8 mouse cellular contexts compared by ENCODE assay signal in the genomic region with DNA sequence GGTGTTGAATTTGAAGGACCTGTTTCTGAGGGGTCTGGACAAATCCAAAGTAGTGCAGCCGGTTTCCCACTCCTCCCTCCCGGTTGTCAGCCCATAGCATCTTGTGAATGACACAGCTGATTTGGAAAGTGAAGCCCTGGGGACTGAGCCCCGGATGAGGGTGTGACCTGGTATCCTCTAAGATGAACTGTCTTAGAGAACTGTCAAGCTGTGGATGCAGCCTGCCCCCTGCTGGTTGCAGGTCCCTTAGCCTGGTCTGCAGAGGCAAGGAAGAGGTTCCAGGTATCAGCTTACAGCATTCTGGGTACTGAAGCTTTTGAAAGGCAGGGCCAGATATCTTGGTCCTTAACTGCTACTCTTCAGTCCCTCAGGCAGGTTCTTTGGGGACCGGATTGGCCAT. TPM values are rescaled to one million over a fixed set of nuclear protein-coding genes. Genes with fewer than 3 reads are reported as not detected.
A peak's percentile ranks its signal among the peaks of the same experiment; 100 is the strongest.
DNase-seq lines count a peak whose midpoint lies in the region; ATAC-seq and TF ChIP-seq lines count a peak whose summit lies in the region.

No protein-coding gene starts in this region.

- peak; percentile 79 for TF ChIP-seq CTCF in G1E (IDR thresholded peaks at IDR 0.05; ENCODE audit: low read depth, low read length)
- TF ChIP-seq CTCF in cerebellum, adult 2 months (IDR thresholded peaks at IDR 0.05; ENCODE audit: borderline replicate concordance, insufficient read depth, low read depth, low read length) = peak; percentile 78
- TF ChIP-seq CTCF in lung, embryonic 14.5 days (IDR thresholded peaks at IDR 0.05; ENCODE audit: low read depth) = peak; percentile 87

- H3K27me3 ChIP-seq in G1E (ENCODE audit: insufficient read depth, low read length) = peaks cover 23% of the 10 kb centered on the region
- H3K27me3 ChIP-seq in cerebellum, adult 2 months (ENCODE audit: control insufficient read depth, insufficient read depth, low read length) = no peaks in the 10 kb centered on the region
- H3K27me3 ChIP-seq in lung, embryonic 14.5 days (ENCODE audit: insufficient read depth, low read length) = no peaks in the 10 kb centered on the region

- DNase-seq in 416B (ENCODE audit: low read depth) (peak; percentile 92), G1E (ENCODE audit: low spot score) (peak; percentile 36)
- DNase-seq in cerebellum, adult 2 months = peak; percentile 61 to 66
- peak; percentile 84 for DNase-seq in gastrocnemius, postnatal 14 days
- DNase-seq in kidney, postnatal 10 days = peak; percentile 88
- DNase-seq in lung, embryonic 14.5 days = peak; percentile 83
- peak; percentile 81 to 83 for DNase-seq in right cerebral cortex, adult 2 months (ENCODE audit: low spot score in 2 of 2)
- peak; percentile 65 for DNase-seq in urinary bladder, postnatal 25 days (ENCODE audit: low spot score)

- 29% methylated on average over 4 of the region's 4 CpGs for WGBS in cerebellum, adult 2 months
- 23% methylated on average over 4 of the region's 4 CpGs for WGBS in lung, embryonic 14.5 days

- intact Hi-C loops in gastrocnemius, postnatal 14 days (cut with DNase I; ENCODE audit: low total_unique reads) = no loop called here

- H3K4me1 ChIP-seq in G1E (ENCODE audit: insufficient read depth, low read depth, low read length) = peaks cover 9% of the 10 kb centered on the region
- H3K4me1 ChIP-seq in cerebellum, adult 2 months (ENCODE audit: control insufficient read depth, insufficient read depth, low read length) = no peaks in the 10 kb centered on the region
- no peaks in the 10 kb centered on the region for H3K4me1 ChIP-seq in lung, embryonic 14.5 days (ENCODE audit: insufficient read depth)

- no peak overlapping the region for H3K9ac ChIP-seq in lung, embryonic 14.5 days

- no peak overlapping the region for H3K4me3 ChIP-seq in G1E (ENCODE audit: low read depth, low read length)
- H3K4me3 ChIP-seq in cerebellum, adult 2 months (replicated peaks; ENCODE audit: insufficient read depth, low read depth, low read length) = no peak overlapping the region
- no peak overlapping the region for H3K4me3 ChIP-seq in lung, embryonic 14.5 days (ENCODE audit: low read depth, low read length)

- ATAC-seq in G1E (ENCODE audit: extremely low read depth, insufficient number of reproducible peaks, low FRiP score, poor library complexity, severe bottlenecking) = peak; percentile 28; the same call in 1 of the 2 replicates
- ATAC-seq in lung, embryonic 14.5 days (ENCODE audit: insufficient read depth) = no peak

- TF ChIP-seq POLR2A in cerebellum, adult 2 months (IDR thresholded peaks at IDR 0.05; ENCODE audit: borderline replicate concordance, insufficient read depth, low read length) = no peak

- H3K4me2 ChIP-seq in lung, embryonic 14.5 days = no peak overlapping the region

- no peak overlapping the region for H3K27ac ChIP-seq in cerebellum, adult 2 months (ENCODE audit: insufficient read depth, low read length)
- no peak overlapping the region for H3K27ac ChIP-seq in lung, embryonic 14.5 days (ENCODE audit: low read depth)

- no peaks in the 10 kb centered on the region for H3K9me3 ChIP-seq in G1E (replicated peaks)
- no peaks in the 10 kb centered on the region for H3K9me3 ChIP-seq in lung, embryonic 14.5 days (ENCODE audit: low read depth, low read length)

- no peaks in the 10 kb centered on the region for H3K36me3 ChIP-seq in G1E (replicated peaks)
- peaks cover 41% of the 10 kb centered on the region for H3K36me3 ChIP-seq in lung, embryonic 14.5 days (ENCODE audit: insufficient read depth)

RNA-seq across cellular contexts. Expression of gene Celf6, which starts 12.1 kb away (rescaled TPM):
- total RNA-seq in G1E (2014; fragmentation: Nextera tagmentation) = not detected in 2 replicates
- total RNA-seq in G1E (2017) = not detected in 2 replicates
- not detected in 2 replicates for polyA plus RNA-seq in G1E (2012)
- 6.5 and 7.4 TPM in 2 replicates for polyA plus RNA-seq in cerebellum, adult 2 months (2012; rRNA removed)
- total RNA-seq in gastrocnemius, postnatal 14 days (2021) = not detected
- polyA plus RNA-seq in lung, embryonic 14.5 days (2014; fragmentation: Nextera tagmentation; extraction: Ambion mirVana) = 0.41 and 0.45 TPM in 2 replicates

RNA-seq across cellular contexts. Expression of gene Tmem202, which starts 26.0 kb away (rescaled TPM):
- total RNA-seq in G1E (2014; fragmentation: Nextera tagmentation) (not detected in 2 replicates), G1E (2017) (not detected in 2 replicates)
- not detected in 2 replicates for polyA plus RNA-seq in G1E (2012)
- polyA plus RNA-seq in cerebellum, adult 2 months (2012; rRNA removed) = 1.7 and 2.3 TPM in 2 replicates
- total RNA-seq in gastrocnemius, postnatal 14 days (2021) = under 1 TPM; 0.42 to 0.43 TPM
- 0.18 TPM in 1 of 2 replicates, not detected in the other for polyA plus RNA-seq in lung, embryonic 14.5 days (2014; fragmentation: Nextera tagmentation; extraction: Ambion mirVana)

RNA-seq across cellular contexts. Expression of gene Hexa, which starts 26.3 kb away (rescaled TPM):
- not detected in 2 replicates for total RNA-seq in G1E (2014; fragmentation: Nextera tagmentation)
- 0.41 and 0.55 TPM in 2 replicates for total RNA-seq in G1E (2017)
- 0.04 and 0.06 TPM in 2 replicates for polyA plus RNA-seq in G1E (2012)
- polyA plus RNA-seq in cerebellum, adult 2 months (2012; rRNA removed) = 39.7 and 42.9 TPM in 2 replicates
- 10 to 100 TPM; 21.2 to 22.4 TPM for total RNA-seq in gastrocnemius, postnatal 14 days (2021)
- polyA plus RNA-seq in lung, embryonic 14.5 days (2014; fragmentation: Nextera tagmentation; extraction: Ambion mirVana) = 67.3 and 68.2 TPM in 2 replicates

RNA-seq across cellular contexts. Expression of gene Parp6, which starts 51.5 kb away (rescaled TPM):
- total RNA-seq in G1E (2014; fragmentation: Nextera tagmentation) = 70.7 and 72.5 TPM in 2 replicates
- 25.2 and 25.7 TPM in 2 replicates for total RNA-seq in G1E (2017)
- 7.0 and 8.8 TPM in 2 replicates for polyA plus RNA-seq in G1E (2012)
- polyA plus RNA-seq in cerebellum, adult 2 months (2012; rRNA removed) = 174 and 176 TPM in 2 replicates
- total RNA-seq in gastrocnemius, postnatal 14 days (2021) = 10 to 100 TPM; 12.3 to 13.8 TPM
- polyA plus RNA-seq in lung, embryonic 14.5 days (2014; fragmentation: Nextera tagmentation; extraction: Ambion mirVana) = 20.7 and 22.0 TPM in 2 replicates

Comparison
In these comparisons a context has a peak if more than half of its experiments do, and no peak if none do; other contexts are left out.
1. DNase-seq: peak in every context shown above with its lines; median percentile 92 in 416B; 88 in kidney, postnatal 10 days; 84 in gastrocnemius, postnatal 14 days; 83 in lung, embryonic 14.5 days; 82 in right cerebral cortex, adult 2 months; 65 in urinary bladder, postnatal 25 days; 64 in cerebellum, adult 2 months; 36 in G1E.
2. RNA of gene Hexa, which starts 26.3 kb away (polyA plus RNA-seq): 67.3 to 68.2 TPM in lung, embryonic 14.5 days and 39.7 to 42.9 TPM in cerebellum, adult 2 months; 0.04 to 0.06 TPM in G1E; every median in the first group is over 10 times any median in the second.
3. Peak in every context shown above with its lines, with median percentiles within 50 percentile points of each other: CTCF ChIP-seq.